Mouse (Mus musculus): ENCODE measurements around the gene Rapgef4.

Gene Rapgef4

GRCm38 (mm10) chr2:72230545-72230944, 249.5 kb downstream of the Rapgef4 start:
- no peak for DNase-seq (ENCODE audit: low read depth, low spot score)

- no peak for DNase-seq (ENCODE audit: low read depth, low spot score)
Measured at GRCm38 (mm10) chr2:72234085-72234484, 253.0 kb downstream of the Rapgef4 start.

DNA sequence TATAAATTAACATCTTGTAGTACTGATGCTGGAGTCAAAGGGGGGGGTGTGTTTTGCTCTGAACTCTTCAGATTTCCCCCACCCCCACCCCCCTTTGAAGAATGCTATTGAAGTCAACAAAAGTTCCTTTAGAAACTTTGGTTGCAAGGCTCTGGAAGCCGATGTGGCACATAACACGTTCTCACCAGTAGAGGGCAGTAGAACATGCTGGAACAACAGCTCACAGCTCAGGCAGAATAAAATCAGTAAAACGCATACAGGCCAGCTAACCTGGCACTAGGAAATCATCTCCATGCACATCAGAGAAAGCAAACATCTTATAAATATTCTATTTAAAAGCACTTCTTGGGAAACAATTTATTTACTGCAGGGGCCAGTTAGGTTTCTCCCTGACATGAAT, 253.9 kb downstream of the Rapgef4 start:
- DNase-seq (ENCODE audit: low read depth, low spot score), result peak; percentile 47

- no peak for DNase-seq (ENCODE audit: low read depth, low spot score)
Measured at GRCm38 (mm10) chr2:72235361-72235901, 254.4 kb downstream of the Rapgef4 start.

DNA sequence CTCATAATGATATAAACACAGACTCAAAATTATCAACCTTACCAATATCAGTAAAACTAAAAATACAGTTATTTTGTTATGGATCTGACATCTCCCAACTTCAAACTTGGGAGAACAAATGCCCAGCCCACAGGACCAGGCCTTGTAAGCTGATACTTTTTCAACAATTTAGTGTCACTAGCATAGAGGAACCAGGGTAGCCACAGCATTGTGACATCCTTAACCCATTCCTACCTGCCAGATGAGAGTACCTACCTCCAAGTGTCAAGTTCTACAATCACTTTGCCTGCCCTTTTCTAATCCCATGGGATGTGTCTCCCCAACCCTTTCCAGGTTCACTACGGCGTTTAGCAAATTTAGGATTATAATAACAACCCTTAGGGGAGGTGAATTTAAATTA, 257.4 kb downstream of the Rapgef4 start:
- DNase-seq (ENCODE audit: low read depth, low spot score), result no peak

DNA sequence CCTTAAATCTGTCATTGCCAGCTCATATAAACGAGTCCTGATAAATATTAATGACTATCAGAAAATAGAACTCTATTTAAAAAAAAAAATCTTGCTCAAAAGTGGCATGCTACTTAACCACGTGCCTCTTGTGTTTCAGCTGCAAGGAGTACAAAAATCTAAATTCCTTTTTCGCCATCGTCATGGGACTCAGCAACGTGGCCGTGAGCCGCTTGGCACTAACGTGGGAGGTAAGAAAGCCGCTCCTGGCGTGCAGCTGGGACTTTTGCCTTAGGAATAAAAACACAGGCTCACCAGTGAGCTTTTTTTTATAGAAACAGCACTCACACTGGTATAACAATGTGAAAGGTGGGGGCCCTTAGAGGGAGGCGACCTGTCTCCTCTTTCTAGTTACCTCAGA, 257.9 kb downstream of the Rapgef4 start:
- no peak for DNase-seq (ENCODE audit: low read depth, low spot score)

GRCm38 (mm10) chr2:72239456-72239855, 258.4 kb downstream of the Rapgef4 start:
- DNase-seq (ENCODE audit: low read depth, low spot score), result no peak

DNA sequence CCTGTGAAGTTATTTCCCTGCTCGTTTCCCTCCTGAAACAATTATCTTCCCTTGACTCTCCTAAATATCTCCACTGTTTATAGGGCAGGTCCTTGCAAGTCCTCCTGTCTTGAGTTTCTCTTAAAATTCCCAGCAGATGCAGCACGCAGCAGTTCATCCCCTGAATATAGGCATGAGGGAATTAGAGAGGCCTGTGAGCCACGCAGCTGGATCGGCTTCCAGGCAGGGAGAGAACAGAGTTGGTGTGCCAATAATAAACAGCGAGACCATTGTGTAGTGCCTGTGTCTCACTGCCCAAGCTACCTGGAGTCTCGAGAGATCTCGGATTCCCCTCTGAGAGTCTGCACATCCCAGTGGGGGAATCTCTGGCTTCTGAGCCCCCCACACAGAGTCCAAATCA, 259.0 kb downstream of the Rapgef4 start:
- DNase-seq (ENCODE audit: low read depth, low spot score), result no peak

DNA sequence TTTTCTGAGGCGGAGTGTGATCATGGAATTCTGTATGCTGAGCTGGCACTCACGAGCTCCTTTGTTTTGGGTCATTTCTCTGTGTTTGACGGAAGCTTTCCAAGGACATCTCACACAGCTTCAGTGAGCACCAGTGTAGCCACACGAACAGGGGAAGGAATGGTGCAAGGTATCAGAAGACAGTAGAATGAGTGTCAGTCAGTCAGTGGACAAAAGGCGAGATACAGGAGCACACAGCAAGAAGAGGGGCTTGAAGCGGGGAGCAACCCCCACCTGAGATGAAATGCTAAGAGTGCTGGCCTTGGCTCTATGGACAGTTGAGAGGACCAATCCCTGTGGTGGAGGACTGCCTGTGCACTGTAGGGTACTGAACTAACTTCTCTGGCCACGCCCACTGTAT, 259.7 kb downstream of the Rapgef4 start:
- DNase-seq (ENCODE audit: low read depth, low spot score), result no peak

DNA sequence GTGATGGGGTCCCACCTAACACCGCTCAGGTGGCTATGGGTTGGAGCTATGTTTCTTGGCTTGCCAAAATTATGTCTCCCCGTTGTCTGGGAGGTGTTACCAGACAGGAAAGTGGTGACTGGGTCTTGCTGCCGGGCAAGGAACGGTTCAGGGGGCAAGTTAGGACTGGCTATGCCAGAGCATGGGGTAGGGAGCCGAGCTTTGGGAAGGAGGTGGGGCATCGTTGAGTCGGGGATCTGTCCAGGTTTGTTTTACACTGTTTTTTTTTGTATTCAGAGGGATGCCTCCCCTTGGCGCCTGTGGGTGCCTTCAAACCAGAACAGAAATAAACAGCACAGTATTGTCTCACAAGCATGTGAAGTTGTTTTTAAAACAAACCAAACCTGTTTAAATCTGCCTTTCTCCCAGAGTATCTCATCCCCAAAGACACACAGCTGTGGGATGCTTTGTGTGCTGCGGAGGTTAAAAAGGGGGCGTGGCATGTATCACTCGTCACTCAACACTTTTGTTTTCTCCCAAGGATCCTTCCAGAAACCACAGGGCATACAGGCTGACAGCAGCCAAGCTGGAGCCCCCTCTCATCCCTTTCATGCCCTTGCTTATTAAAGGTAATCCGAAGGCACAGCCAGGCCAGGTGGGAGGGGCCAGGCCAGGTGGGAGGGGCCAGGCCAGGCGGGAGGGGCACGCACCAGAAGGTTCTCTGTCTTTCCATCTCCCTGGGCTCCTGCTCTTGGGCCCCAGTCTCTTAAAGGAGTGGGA, 260.9 kb downstream of the Rapgef4 start:
- no peak for DNase-seq (ENCODE audit: low read depth, low spot score)

- no peak for DNase-seq (ENCODE audit: low read depth, low spot score)
Measured at GRCm38 (mm10) chr2:72242910-72243675, 262.1 kb downstream of the Rapgef4 start.

GRCm38 (mm10) chr2:72245631-72246030, 264.6 kb downstream of the Rapgef4 start:
- no peak for DNase-seq (ENCODE audit: low read depth, low spot score)

DNA sequence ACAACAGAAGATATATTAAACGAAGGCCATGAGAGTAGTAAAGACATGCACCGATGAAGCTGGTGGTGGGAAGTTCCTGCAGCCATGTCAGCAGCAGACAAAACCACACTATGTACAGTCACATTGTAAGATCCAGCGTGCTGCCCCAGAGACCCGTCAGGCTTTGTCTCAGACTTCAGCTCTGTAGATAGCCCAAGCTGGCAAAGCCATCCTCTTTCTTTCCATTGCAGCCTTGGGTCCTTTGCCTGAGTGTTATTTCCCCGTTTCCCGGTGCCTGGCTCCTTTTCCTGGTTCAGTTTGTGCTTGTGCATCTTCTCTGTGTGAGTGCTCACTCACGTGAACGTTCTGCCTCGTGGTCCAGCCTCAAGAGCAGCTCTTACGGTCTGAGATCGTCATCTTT, 265.3 kb downstream of the Rapgef4 start:
- no peak for DNase-seq (ENCODE audit: low read depth, low spot score)

DNA sequence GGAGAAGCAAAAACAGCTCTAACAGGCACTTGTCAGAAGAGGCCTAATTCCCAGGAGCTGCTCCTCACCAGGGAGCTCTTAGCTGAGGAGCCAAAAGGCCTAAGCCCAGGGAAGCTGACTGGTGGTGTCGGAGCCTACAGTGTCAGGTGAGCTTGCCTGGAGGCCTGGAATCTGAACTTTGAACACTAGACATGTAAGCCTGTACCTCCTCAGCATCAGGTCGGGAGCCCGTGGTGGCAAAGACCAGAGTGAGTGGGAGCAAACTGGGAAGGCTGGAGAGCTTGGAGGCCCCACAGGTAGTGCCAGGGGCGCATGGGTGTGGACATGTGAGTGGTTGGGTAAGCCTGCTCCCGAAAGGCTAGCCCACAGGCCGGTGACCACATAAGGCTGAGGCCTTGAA, 266.8 kb downstream of the Rapgef4 start:
- DNase-seq (ENCODE audit: low read depth, low spot score), result no peak

- no peak for DNase-seq (ENCODE audit: low read depth, low spot score)
Measured at GRCm38 (mm10) chr2:72252510-72253505, 271.8 kb downstream of the Rapgef4 start.

DNA sequence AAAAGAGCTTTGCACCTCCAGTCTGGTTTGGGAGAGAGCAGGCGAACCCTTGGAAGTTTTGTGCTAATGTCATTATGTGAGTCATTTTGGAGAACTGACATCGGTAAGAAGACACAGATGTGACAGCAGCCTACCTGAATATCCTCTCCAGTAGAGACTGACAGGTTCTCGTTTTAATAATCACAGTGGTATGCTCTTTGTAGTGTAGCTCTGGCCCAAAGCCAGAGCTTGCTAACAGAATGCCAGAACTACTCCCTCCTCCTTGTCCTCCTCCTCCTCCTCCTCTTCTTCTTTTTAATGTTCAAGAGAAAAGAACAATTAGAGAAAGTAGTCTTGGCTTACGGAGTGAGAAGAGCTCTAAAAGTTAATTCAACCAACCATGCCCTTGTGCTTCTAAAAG, 272.8 kb downstream of the Rapgef4 start:
- no peak for DNase-seq (ENCODE audit: low read depth, low spot score)

- DNase-seq (ENCODE audit: low read depth, low spot score), result no peak
Measured at GRCm38 (mm10) chr2:72254813-72255582, 274.0 kb downstream of the Rapgef4 start.

DNA sequence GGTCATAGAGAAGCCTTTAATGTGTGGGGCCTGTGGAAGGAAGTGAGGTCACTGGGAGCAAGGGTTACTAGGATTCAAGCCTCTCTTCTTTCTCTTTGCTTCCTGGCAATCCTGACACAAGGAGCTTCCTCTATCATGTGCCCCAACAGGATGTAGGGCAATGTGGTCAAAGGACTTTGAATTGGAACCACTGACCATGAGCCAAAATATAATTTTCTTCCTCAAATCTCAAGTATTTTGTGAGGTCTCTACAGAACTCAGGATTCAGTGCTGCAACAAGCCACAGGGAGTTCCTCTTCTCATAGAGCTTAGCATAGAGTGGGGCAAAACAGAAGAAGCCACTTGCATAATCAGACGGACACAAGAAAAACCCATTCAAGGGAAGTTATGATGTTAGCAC, 279.7 kb downstream of the Rapgef4 start:
- no peak for DNase-seq (ENCODE audit: low read depth, low spot score)

- no peak for DNase-seq (ENCODE audit: low read depth, low spot score)
Measured at GRCm38 (mm10) chr2:72262814-72263480, 281.9 kb downstream of the Rapgef4 start.

- DNase-seq (ENCODE audit: low read depth, low spot score), result no peak
Measured at GRCm38 (mm10) chr2:72267390-72267789, 286.4 kb downstream of the Rapgef4 start.

Measured in CD4-positive helper T cell, adult 2 months (primary cell).